Mouse (Mus musculus): ENCODE data around the gene Setd4. TPM values are rescaled to one million over a fixed set of nuclear protein-coding genes. Genes with fewer than 3 reads are reported as not detected.

Setd4 gene
- polyA plus RNA-seq, 1 experiment from 2014 or later = 15.5 TPM

Other genes with a start within 250 kb of the Setd4 start
- gene Cbr1, start 1.8 kb upstream of the Setd4 start, polyA plus RNA-seq (2015; fragmentation: Nextera tagmentation; extraction: Ambion mirVana) = 148 TPM in 2 replicates
- gene Gm5678, start 24.0 kb upstream of the Setd4 start, polyA plus RNA-seq (2015; fragmentation: Nextera tagmentation; extraction: Ambion mirVana) = not detected in 2 replicates
- 1.4 and 1.6 TPM in 2 replicates for gene Cbr3, start 79.2 kb upstream of the Setd4 start, polyA plus RNA-seq (2015; fragmentation: Nextera tagmentation; extraction: Ambion mirVana)
- 26.2 and 27.3 TPM in 2 replicates for gene Dop1b, start 107.8 kb upstream of the Setd4 start, polyA plus RNA-seq (2015; fragmentation: Nextera tagmentation; extraction: Ambion mirVana)
- gene Morc3, start 228.1 kb upstream of the Setd4 start, polyA plus RNA-seq (2015; fragmentation: Nextera tagmentation; extraction: Ambion mirVana) = 36.3 and 41.5 TPM in 2 replicates